15 mouse cellular contexts compared by ENCODE assay signal in genomic region chr8:34474593-34474992, GRCm38 (mm10).
DNase-seq lines count a peak whose midpoint lies in the region; ATAC-seq and TF ChIP-seq lines count a peak whose summit lies in the region.
"Had no signal": no experiment of that assay in that cellular context is flagged by ENCODE, and none has a peak within 500 bp of the region (broad histone marks: within the 10 kb centered on the region; RNA-seq: fewer than 3 reads in every experiment).

No protein-coding gene starts in this region.

- TF ChIP-seq CTCF in lung, postnatal 0 days (IDR thresholded peaks at IDR 0.05): no peak

- ATAC-seq in lung, postnatal 0 days: peak; percentile 47
- ATAC-seq in midbrain, embryonic 14.5 days (ENCODE audit: low FRiP score, low TSS enrichment): no peak
- ATAC-seq: forebrain, postnatal 0 days; intestine, postnatal 0 days had no signal

- H3K36me3 ChIP-seq in lung, postnatal 0 days (ENCODE audit: insufficient read depth, low read length): no peaks in the 10 kb centered on the region
- no peaks in the 10 kb centered on the region for H3K36me3 ChIP-seq in midbrain, embryonic 14.5 days (ENCODE audit: control insufficient read depth, insufficient read depth, low read length)
- H3K36me3 ChIP-seq: midbrain, embryonic 15.5 days had no signal

- H3K27me3 ChIP-seq in lung, postnatal 0 days (replicated peaks; ENCODE audit: insufficient read depth, low read length): no peaks in the 10 kb centered on the region
- H3K27me3 ChIP-seq in midbrain, embryonic 14.5 days (ENCODE audit: control insufficient read depth, insufficient read depth, low read length): no peaks in the 10 kb centered on the region
- H3K27me3 ChIP-seq: midbrain, embryonic 15.5 days had no signal

- no peak overlapping the region for H3K9ac ChIP-seq in lung, postnatal 0 days (replicated peaks; ENCODE audit: low read depth)
- no peak overlapping the region for H3K9ac ChIP-seq in midbrain, embryonic 14.5 days (replicated peaks; ENCODE audit: low read length)
- H3K9ac ChIP-seq: forebrain, postnatal 0 days; hindbrain, embryonic 14.5 days; midbrain, embryonic 15.5 days had no signal

- no peak overlapping the region for H3K27ac ChIP-seq in lung, postnatal 0 days (ENCODE audit: low read length)
- H3K27ac ChIP-seq in midbrain, embryonic 14.5 days (replicated peaks; ENCODE audit: low read depth, low read length): no peak overlapping the region
- H3K27ac ChIP-seq: hindbrain, embryonic 14.5 days; midbrain, embryonic 15.5 days had no signal

- 41% methylated on average over 7 of the region's 7 CpGs for WGBS in lung, postnatal 0 days
- 82% methylated on average over 7 of the region's 7 CpGs for WGBS in midbrain, embryonic 14.5 days

- intact Hi-C loops in heart, postnatal 10 days (cut with DNase I): loop anchor here (1.0 kb wide), 1 partner anchor 26 kb away; no protein-coding TSS in a partner anchor

- 0 out of 2 replicates have a peak, but pooled peaks have one; percentile 15 for TF ChIP-seq EP300 in lung, postnatal 0 days (IDR thresholded peaks at IDR 0.05)

- H3K9me3 ChIP-seq in lung, postnatal 0 days (ENCODE audit: low read length): no peaks in the 10 kb centered on the region
- H3K9me3 ChIP-seq in midbrain, embryonic 14.5 days (ENCODE audit: control insufficient read depth, low read length): no peaks in the 10 kb centered on the region
- H3K9me3 ChIP-seq: midbrain, embryonic 15.5 days had no signal

- no peak overlapping the region for H3K4me3 ChIP-seq in lung, postnatal 0 days (ENCODE audit: low read depth, low read length)
- H3K4me3 ChIP-seq in midbrain, embryonic 14.5 days (replicated peaks; ENCODE audit: low read depth, low read length): no peak overlapping the region
- H3K4me3 ChIP-seq: midbrain, embryonic 15.5 days had no signal

- no peak overlapping the region for H3K4me2 ChIP-seq in lung, postnatal 0 days (replicated peaks; ENCODE audit: low read depth, low read length)
- no peak overlapping the region for H3K4me2 ChIP-seq in midbrain, embryonic 14.5 days (ENCODE audit: low read length)
- H3K4me2 ChIP-seq: hindbrain, embryonic 14.5 days; midbrain, embryonic 15.5 days had no signal

- H3K4me1 ChIP-seq in lung, postnatal 0 days (ENCODE audit: insufficient read depth, low read depth, low read length): peaks cover 5% of the 10 kb centered on the region; the same call in 1 of the 2 replicates
- H3K4me1 ChIP-seq in midbrain, embryonic 14.5 days (ENCODE audit: control insufficient read depth, insufficient read depth, low read length): peaks cover 32% of the 10 kb centered on the region

- peak; percentile 47 for DNase-seq in adrenal gland, postnatal 14 days
- DNase-seq in adrenal gland, adult 18-20 months (ENCODE audit: low spot score in 2 of 2): no peak
- DNase-seq in lung, postnatal 0 days (ENCODE audit: low spot score): peak; percentile 48
- no peak for DNase-seq in lung, postnatal 36 days
- peak; percentile 50 for DNase-seq in heart, adult 8-10 months (ENCODE audit: low spot score)
- peak; percentile 66 to 74 for DNase-seq in heart, postnatal 10 days
- no peak for DNase-seq in right cerebral cortex, postnatal 25 days
- no peak for DNase-seq in midbrain, embryonic 14.5 days
- DNase-seq: cerebellum, postnatal 36 days; forebrain, postnatal 0 days; gastrocnemius, postnatal 14 days; right cerebral cortex, postnatal 14 days had no signal

Comparison
In these comparisons a context has a peak if more than half of its experiments do, and no peak if none do; other contexts are left out.
1. DNase-seq: peak in adrenal gland, postnatal 14 days (single experiment), lung, postnatal 0 days (single experiment), heart, adult 8-10 months (single experiment) and heart, postnatal 10 days (2 of 2); none in adrenal gland, adult 18-20 months (0 of 2), lung, postnatal 36 days (single experiment), right cerebral cortex, postnatal 25 days (single experiment) and midbrain, embryonic 14.5 days (single experiment).